Mouse (Mus musculus): ENCODE measurements around the gene Filip1. TPM values are rescaled to one million over a fixed set of nuclear protein-coding genes. Genes with fewer than 3 reads are reported as not detected.

Gene Filip1
- total RNA-seq, 1 experiment from 2014 or later, result 57.7 TPM

DNA sequence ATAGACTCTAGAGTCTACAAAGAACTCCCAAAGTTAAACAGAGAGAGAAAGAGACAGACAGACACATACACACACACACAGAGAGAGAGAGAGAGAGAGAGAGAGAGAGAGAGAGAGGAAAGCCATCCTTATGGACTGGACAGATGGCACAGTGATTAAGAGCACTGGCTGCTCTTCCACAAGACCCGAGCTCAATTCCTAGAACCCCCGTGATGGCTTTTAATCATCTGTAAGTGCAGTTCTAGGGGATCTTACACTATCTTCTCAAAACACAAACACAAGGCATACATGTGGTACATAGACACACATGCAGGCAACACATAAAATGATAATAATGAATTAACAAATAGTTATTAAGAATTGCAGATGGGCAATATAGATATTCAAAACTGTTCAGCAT, 64.3 kb downstream of the Filip1 start:
- DNase-seq, result no peak

DNA sequence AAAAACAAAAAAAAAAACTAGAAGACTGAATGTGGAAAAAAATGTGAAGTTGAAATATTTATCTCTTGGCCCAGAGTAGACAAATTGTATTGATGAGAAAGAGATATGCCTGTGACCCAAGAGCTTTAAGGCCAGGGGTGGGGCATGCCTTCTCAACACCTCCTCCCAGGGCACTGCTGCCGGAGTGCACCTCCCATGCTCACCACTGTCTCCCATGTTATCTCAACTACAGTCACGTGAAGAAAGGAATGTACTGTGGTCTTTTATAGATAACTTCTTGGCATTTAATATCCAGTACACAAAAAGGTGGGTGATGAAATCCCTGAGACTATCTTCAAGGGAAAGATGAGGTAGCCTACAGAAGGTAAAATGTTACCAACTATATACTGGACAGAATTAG, 64.7 kb downstream of the Filip1 start:
- DNase-seq, result no peak

DNA sequence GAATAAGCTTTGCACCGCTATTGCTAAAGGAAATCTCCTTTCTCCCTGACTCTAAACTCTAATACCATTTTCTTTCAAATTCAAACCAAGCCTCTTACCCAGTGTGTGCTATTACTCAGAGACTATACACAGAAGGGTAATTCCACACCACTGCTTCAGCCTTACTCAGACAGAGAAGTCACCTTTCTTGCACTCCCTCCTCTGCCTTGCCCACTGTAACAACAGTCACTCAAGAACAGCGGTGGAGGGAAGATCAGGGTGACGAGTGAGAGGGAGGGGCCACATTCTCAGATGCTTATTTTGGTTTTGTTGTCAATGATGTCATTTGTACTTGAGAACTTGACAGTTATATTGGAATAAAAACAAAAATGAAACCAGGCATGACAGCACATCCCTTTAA, 65.2 kb downstream of the Filip1 start:
- no peak for DNase-seq

DNA sequence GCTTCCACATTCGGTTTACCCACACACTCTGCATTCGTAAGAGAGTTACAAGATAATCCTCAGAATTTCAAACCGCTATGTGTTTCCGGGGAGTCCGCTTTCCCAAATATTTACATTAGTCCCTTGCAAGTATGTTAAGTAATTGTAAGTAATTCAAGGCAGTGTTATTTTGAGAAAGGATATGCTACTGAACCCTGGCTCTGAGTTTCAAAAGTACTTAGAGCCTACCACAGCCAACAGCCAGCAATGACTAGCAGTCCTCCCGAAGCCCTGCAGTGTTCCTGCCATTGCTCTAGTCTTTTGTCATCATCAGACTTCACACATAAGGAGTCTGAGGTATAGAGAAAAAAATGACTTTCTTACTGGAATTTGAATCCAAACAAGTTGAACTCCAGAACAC, 67.8 kb downstream of the Filip1 start:
- no peak for DNase-seq

DNA sequence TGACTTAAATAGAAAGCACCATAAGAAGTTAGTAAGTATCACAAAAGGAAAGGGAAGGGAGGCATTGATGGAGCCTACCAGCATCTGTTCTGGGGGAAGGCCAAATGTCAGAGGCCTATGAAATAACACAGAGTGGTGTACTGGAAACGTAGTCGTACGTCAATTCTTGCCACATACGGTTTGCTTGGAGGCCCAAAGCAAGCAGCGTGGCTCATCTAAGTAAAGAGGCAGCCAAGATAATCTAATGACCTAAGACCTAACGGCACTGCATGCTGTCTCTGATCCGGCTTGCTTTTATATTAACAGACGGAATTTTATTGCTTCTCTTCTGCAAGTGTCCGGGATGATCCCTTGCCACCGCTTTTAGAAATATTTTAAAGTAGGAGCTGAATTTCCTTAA, 68.7 kb downstream of the Filip1 start:
- DNase-seq, result no peak

DNA sequence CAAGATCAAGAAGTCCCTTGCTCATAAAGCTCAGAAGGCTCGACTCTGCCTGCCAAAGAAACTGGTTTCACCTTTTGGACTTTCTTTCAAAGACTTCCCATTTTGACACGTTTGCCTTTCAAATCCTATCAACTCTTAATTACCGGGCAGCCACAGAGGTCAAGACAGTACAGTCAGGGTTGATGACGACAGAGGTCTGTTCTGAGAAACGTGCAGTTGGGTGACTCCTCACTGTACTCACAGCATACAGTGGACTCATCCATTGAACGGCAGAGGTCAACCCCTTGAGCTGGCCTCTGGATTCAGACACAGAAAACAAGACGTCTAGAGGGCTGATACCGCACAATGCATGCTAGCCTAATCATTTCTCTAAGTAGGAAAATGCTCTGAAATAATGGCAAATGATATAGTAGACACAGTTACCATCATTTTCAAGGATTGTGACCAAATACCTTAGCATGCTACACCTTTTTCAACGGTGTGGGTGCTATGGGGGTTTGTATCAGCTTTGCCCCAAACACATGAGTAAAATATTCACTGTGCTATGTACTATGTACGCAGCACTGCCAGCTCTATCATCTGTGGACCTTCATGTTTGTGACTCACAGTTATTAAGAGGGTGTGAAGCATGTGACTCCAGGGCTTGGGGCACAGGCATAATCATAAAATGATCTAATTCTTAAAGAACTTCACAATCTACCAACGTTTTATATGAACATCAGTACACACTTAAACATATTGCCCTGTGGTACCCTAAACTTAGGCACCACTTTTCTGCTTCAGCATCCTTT, 74.0 kb downstream of the Filip1 start:
- DNase-seq, result no peak

DNA sequence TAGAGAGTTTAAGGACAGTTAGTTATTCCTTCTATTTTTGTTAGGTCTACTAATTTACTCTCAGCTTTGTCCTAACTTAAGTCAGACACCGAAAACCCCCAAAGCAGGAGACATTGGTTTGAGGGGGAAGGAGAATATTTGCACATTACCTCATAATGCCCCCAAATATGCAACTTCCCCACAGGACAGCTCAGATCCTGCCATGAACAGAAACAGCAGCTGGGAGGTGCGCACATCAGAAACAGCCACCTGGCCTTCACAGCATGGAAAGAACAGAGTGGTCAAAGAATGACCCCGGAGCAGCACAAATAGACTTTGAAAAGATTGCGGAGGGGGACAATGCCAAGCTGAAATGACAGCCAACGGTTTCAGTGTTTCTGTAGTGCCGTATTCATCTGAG, 75.1 kb downstream of the Filip1 start:
- no peak for DNase-seq

DNA sequence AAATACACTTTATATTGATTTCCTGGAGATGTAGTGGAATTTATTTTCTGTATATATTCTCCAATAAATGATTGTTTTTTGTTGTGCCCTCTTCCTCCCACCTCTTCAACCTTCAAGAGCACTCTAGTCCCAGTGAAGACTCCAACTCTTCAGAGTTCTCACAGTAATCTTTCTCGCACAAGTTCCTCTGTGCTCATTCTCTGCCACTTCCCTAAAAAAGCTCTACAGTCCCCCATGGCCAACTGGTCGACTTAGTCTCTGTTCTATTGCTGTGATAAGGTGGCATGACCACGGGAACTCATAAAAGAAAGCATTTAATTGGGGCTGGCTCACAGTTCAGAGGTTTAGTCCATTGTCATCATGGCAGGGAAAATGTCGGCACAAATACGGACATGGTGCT, 80.1 kb downstream of the Filip1 start:
- no peak for DNase-seq

DNA sequence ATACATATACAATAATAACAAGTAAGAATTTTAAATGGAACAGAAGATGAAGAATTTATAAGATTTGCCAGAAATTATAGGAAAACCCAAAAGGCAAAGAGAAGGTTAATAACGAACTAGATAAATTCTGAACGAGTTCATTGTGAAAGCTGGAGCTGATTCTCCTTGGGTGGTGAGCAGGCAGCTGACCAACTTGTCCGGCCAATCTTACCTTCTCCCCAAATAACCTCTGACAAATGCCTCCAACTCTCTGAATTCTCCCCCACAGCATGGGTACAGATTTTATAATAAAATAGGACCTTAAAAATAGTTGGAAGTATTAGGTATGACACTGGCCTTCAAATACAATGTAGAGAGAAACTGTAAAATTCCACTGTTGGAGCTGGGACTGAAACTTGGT, 84.6 kb downstream of the Filip1 start:
- DNase-seq, result no peak

DNA sequence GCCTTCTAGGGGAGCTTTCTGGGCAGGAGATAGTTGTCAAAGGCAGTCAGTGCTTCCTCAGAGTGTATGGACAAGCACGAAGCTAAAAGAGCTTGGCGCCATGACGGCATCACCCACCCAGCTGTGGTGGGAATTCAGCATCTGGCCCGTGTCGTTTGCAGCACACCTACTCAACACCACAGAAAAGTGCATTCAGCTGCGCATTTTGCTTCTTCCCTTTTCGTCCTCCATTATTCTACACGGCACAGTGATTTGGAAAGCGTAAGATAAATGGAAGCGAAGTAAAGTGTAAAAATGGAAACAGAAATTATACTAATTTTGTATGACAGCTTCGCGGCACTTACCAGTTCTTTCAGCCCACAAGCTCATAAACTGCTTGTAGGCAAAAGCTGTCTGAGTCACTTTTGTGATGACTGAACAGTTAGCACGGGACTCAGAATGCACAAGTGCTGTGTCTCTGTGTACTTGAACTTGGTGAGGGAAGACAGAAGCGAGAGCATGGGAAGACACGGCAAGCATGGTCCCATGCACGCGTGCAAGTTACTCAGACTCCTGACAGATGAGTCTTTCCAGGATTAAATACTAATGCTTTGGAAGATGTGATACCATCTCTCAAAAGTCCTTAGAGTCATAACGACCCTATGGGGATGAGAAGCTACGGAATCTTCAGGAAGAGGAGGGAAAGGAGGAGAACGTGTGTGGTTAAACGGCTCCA, 85.3 kb downstream of the Filip1 start:
- DNase-seq, result no peak

DNA sequence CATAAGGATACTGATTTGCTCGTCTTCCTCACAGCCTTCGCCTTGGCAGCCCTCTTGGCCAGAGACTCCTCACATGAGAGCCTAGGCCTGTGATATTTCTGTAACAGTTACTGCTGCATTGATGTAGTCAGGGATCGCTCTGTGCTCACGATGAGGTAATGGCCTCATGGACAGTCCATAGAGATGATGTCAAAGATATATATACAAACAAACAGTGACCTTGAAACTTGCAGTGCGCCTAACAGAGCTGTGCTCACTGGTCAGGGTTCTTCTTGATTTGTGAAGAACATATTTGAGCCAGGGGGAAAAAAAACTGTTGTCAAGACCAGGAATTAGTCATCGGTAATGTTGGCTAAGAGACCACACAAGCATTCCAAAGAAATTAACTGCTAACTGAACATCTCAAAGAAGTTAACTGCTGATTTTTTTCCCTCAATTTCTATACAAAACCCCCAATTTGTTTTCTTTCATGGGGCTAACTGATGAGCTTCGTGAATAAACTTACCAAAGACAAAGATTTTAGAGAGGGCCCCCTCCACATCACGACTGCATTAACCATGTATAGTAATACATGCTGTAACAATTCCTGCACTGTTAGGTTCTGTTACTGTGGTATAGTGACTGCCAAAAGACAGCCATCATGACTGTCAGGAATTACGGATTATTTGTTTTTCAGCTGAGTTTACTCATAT, 86.0 kb downstream of the Filip1 start:
- DNase-seq, result peak; percentile 26

DNA sequence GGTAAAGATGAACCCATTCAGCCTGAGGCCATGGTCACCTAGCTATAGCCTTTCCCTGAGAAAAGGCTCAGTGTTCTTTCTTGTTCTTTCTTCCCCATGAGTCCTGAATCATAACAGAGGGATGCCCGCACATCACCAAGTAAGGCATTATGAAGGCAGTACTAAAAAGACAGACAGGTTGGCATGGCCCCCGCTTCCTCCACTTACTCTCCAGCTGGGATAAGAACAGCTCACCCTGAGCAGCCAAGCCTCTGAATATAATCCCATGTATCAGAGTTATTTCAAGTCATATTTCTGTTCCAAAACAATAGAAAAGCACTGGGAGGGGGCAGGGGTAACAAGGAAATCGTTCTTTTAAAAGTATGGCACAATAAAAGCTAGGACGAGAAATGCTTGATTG, 86.7 kb downstream of the Filip1 start:
- no peak for DNase-seq

DNA sequence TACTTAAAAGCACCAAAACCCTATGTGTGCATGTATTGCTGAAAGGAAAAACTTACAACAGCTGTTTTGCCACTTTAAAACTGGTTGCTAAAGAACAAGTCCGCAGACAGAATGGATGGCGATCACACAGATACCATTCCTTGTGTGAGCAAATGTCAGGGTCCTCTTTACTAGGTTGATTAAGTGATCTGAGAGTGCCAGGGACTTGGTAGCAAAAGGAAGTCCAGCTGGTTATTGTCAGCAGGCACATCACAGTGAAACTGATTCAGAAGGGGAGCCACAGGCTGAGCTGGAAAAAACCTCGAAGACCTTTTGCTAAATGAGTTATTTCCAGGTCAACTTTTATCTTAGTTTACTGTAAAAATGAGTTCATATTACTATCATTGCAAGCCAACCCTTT, 89.4 kb downstream of the Filip1 start:
- no peak for DNase-seq

DNA sequence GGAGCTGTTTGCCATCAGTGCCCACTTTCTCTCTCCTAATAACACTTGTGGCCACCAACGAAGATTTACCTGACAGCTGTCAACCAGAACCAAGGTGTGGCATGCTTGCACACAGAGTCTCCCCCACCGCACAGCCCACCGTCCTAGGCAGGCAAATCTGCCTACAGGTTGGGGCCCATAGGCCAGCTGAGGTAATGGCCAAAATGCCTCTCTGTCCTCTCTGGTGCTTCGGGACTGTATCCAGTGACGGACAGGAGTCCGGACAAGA, 90.2 kb downstream of the Filip1 start:
- DNase-seq, result no peak

DNA sequence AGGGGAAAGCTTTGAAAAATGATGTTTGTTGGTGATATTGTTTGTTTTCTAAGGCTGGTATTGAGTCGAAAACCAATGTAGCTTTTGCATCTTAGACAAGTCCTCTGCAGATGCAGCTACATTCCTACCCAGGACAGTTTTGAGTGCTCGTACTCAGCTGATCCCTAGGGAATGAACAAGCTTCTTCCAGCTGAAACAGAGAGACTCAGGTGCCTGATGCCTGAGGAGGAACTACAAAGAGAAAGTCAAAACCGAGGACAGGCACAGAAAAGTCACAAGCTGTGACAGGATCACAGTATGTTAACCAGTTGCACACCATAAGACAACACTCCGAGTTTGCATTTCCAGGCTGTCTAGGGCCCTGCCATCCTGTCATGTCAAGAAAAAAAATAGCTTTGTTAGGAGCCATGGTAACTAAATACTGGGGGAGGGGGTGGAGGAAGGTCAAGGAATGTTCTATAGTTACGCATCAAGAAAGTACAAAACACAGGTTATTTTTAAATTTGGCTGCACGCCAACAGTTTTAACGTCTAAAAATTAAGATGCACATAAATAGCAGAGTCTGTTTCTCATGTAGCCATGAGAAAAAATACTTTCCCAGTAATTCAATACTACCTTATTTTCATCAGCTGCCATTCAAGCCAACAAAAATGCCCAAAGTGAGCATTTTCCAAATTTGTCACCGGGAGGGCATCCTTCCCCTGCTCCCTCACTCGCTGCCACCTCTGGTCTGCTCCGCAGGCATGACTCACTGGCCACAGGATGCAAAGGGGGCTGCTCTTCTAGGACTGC, 90.8 kb downstream of the Filip1 start:
- no peak for DNase-seq

DNA sequence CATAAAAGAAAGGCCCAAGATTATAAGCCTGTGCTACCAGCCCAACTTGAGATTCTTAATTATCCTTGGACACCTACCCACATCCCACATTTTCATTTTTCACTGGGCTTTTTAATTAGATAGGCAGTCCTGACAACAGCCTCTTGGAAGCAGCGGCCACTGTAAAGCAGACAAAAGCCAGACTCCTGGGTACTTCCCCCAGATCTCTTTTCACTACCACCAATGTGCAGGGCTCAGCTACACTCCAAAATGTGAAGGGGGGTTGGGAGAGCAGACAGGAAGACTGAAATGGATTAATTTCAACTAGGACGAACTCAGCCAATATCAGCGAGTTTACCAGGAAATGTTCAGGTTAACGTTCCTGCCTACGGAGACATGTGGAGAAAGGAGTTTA, 92.1 kb downstream of the Filip1 start:
- no peak for DNase-seq

DNA sequence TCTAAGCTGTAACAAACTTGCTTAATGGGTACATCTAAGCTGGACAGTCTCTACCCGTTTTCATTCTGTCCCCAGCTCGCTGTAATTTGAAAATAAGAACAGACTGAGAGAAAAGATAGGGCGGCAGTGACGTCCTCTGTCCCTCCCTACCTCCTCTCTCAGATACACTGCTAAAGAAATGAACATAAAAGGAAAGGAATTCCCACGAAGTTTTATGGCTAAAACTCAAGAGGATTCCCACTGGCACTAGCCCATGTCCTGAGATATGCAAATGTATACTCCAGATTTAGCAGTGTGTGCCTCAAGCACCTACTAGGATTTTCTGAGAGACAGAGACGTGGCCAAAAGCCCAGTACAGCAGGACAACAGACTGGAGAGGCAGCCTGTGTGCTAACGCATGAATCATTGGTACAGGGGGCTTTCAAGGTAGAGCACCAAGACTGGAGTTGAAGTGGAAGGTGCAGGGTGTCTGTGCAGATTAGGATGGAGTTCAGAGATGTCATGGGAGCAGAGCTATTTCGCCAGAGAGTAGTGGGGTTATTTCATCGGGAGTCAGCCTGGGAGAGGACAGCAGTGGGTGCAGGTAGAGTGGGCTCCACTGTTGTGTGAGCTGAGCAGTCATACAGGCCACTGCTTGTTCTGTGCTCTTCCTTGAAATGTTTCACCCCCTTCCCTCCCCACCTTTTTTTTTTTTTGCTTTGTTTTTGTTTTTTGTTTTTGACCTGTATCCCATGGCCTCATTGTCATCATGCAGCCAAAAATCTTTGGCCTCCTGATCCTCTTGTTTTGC, 92.7 kb downstream of the Filip1 start:
- DNase-seq, result no peak

DNA sequence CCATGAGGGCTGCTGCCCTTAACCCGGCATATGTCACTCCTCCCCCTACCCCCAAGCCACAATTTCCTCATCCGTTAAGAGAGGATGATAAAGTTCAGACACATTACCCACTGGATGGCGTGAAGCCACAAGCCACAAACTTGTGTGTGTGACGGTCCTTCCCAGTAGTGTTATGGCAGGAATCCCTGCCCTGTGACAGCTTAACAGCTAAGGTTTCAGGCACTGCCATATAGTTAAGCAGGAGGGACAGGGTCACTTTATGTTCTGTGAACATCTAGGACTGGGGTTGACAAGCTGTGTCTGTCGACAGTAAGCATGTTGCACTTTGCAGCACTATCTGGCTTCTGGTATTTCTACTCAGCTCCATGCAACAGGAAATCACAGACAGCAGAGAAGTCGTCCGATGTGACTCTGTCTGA, 93.3 kb downstream of the Filip1 start:
- no peak for DNase-seq

DNA sequence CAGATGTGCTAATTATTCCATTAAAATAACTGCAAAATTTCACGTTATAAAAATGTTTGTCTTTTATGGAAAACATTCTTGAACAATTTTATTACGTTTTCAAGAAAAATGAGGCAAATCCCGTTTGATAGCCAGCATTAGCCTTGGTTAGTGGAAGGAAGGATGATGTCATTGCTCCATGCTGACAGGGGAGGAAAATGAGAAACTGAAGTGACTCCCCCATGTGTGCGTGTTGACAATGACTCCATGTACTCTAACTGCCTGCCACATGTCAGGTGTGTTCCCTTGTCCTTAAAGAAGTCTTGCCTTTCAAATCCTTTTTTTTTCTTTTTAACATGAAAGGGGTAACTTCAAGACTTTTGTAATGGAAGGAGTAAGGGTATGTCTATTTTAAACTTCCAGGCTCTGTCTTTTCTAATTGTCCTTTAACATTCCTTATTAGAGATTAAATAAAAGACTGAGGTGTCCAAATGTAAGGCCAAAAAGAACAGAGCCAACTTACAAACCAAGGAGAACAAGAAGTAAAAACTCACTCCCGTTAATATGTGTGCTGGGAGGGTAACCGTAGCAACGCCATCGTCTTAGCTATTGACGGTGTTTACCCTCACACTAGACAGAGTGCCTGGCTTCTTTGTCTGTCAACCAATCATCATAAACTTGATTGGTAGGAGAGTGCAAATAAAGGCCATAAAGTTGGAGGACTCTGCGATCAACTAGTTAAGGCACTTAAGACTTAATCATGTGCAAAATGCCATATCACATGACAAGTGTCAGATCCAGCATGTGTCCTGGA, 94.1 kb downstream of the Filip1 start:
- DNase-seq, result no peak

DNA sequence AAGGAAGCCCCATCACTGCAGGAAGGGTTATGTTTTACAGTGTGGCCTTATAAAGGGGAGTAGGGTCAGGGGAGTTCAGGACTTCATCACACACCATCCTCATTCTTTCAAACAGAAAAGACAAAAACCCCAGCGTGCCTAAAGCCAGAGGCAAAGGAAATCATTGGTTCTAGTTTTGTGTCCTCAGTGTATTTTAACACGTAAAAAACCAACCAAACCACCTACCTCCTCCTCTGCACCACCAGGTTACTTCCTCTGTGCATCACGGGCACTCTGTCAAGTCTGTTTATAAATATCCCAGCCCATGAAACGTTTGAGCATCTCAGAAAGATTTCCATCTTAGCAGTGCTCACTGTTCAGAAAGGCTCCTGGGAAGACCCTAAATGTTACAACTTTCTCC, 98.4 kb downstream of the Filip1 start:
- no peak for DNase-seq

DNA sequence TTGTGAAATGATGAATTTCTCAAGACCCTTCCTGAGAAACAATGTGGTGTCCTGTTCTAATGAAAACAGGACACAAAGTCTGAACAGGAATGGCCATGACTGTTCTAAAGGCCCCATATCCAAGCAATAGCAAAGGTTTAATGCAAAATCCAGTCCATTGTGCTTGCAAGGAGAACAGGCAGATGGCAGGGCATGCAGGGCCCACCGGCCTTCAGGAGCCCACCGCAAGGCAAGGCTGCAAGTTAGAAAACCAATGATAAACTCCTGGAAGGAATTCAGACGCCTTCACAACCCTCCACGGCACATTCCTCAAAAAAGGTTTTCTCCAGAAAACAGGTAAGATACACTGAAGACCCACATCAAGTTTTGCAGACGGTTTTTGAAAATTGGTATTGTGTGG, 99.7 kb downstream of the Filip1 start:
- no peak for DNase-seq

Measured in adrenal gland, postnatal 14 days (tissue).